Mouse (Mus musculus) bone marrow, adult 2 months (tissue): ENCODE results near the gene Akna. TPM values are rescaled to one million over a fixed set of nuclear protein-coding genes. Genes with fewer than 3 reads are reported as not detected.
A peak's percentile ranks its signal among the peaks of the same experiment; 100 is the strongest.

Source experiments
- H3K27ac ChIP-seq: fragments of 200-500 bp; 2 replicates; pipeline ENCODE4 v1.5.1; 2012; ENCODE audit warnings: low read depth, mild to moderate bottlenecking, control low read depth, inconsistent platforms, low read length; ENCODE audit not compliant: control insufficient read depth, poor library complexity, insufficient read depth
- H3K4me1 ChIP-seq: fragments of 200-500 bp; 2 replicates; pipeline ENCODE4 v1.6.1; 2011; ENCODE audit warnings: low read length; ENCODE audit not compliant: control insufficient read depth, insufficient read depth
- H3K4me3 ChIP-seq: fragments of 200-500 bp; replicated peaks from 2 replicates; pipeline ENCODE3; 2011; ENCODE audit warnings: mild to moderate bottlenecking, low read depth, low read length, control low read depth; ENCODE audit not compliant: control insufficient read depth
- CTCF ChIP-seq: fragments of 200-500 bp; IDR thresholded peaks from 2 replicates; pipeline ENCODE4 v1.5.1; 2011; ENCODE audit warnings: low read length, control low read depth; ENCODE audit not compliant: control insufficient read depth, insufficient read depth
- POLR2A ChIP-seq: fragments of 200-500 bp; IDR thresholded peaks from 2 replicates; pipeline ENCODE4 v1.6.1; 2011; ENCODE audit warnings: low read depth, mild to moderate bottlenecking, control low read depth, low read length, borderline replicate concordance; ENCODE audit not compliant: control insufficient read depth
- WGBS: fragments of 180-500 bp; shearing (Covaris S2); methylation state at CpG from one replicate; pipeline ENCODE4 v1.1.7; 2018; 5-methylcytosine and 5-hydroxymethylcytosine counted together
- polyA plus RNA-seq: library from polyadenylated mRNA; stranded (reverse); fragments of >200 nt; gene quantifications from 2 replicates; pipeline ENCODE4 v1.2.4, GENCODE M21; 2011; ENCODE audit warnings: low replicate concordance; ENCODE audit not compliant: missing spikeins, insufficient read depth, insufficient read length

The Akna gene
- polyA plus RNA-seq, 1 experiment, result 61.0 TPM

DNA sequence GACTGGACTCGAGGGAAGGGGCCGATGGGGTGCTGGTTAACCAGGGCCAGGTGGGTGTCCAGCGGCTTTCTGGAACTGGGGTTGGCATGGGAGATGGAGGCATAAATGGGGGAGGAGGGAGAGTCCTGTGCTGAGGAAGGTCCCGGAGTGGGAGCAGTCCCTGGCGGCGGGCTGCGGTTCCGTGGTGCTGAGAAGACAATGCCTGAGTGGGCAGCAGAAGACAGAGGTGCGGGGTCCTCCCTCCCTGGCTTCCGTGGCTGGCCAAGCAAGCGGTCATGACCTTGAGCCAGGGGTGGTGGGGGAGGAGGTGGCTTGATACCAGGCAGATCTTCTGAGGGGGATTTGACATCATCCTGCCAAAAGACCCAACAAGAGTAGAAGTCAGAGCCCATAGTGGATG is 15.1 kb upstream of the Akna start:
- Histone ChIP-seq H3K27ac (no peak overlapping the region), H3K4me1 (no peaks in the 10 kb centered on the region), H3K4me3 (no peak overlapping the region)
- 90% methylated on average over 11 of the region's 11 CpGs for WGBS
- TF ChIP-seq POLR2A (no peak), CTCF (no peak)

DNA sequence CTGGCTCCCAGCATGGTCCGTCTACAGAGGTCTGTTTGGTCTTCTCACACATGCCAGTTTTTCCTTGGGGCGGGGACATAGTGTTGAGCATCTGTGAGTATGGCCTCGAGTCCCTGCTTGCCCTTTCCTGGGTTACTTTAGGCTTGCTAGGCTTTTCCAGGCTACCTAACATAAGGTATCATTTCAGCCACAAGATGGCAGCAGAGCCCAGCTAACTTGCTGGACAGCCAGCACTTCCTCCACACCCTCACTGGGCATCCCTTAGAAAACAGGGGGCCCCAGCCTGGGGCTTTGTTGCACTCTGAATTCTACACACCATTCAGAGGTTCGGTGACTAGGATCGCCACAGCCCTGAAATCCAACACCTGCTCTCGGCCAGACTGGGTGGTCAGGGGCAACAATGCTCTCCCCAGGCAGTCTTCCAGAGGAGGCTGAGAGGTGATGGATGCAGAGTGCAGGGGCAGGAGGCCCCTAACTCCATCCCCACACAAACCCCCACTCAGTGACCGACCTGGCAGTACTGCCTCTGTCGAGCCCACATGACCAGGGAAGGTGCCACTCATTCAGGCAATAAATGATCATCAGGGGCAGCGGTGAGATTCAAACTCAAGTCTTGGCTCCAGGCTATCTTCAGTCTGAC is 14.3 kb upstream of the Akna start:
- H3K4me1 ChIP-seq, result no peaks in the 10 kb centered on the region
- H3K27ac ChIP-seq, result no peak overlapping the region
- TF ChIP-seq CTCF, result peak; percentile 87
- no peak for TF ChIP-seq POLR2A
- 32% methylated on average over 9 of the region's 9 CpGs for WGBS
- no peak overlapping the region for H3K4me3 ChIP-seq

DNA sequence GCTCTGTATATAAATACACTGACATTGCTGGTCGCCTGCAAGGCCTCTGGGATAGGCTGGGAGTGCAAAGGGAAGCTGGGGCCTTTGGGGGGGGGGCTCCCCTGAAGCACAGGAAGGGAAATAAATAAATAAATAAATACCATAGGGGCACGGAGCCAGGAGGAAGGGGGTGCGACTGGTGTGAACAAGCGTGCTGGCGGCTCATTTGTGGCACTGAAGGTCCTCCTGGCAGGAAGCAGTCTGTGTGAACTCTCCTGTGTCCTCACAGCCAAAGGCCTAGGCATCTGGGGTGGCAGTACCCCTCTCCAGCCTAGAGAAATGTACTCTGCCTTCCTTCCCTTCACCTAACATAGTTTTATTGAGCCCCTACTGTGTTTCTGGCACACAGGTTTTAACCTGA is 11.8 kb upstream of the Akna start:
- 23% methylated on average over 5 of the region's 5 CpGs for WGBS
- TF ChIP-seq CTCF, result no peak
- no peak for TF ChIP-seq POLR2A
- no peak overlapping the region for H3K27ac ChIP-seq

DNA sequence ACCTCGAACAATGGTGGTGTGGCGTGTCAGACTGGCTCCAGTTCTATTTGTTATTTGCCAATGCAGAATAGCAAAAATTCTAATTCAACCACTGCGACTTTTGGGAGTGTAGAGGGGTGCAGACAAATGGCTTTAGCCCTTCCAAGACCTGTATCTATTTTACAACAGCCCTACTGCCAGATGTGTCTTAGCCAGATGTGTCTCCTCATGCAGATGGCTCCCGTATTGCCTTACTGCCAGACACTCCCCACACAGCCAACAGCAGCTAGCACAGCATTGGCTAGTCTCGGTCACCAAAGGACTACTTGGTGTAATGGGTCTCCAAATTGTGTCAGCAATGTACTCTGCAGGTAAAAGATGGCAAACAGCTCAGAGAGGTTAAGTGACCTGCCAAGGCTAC is 8.1 kb upstream of the Akna start:
- Histone ChIP-seq H3K4me1 (peaks cover 2% of the 10 kb centered on the region; the same call in 1 of the 2 replicates), H3K27ac (no peak overlapping the region), H3K4me3 (no peak overlapping the region)
- WGBS, result 77% methylated on average over 5 of the region's 5 CpGs
- TF ChIP-seq CTCF, result no peak

More for the DNA sequence above, 11.8 kb upstream of the Akna start:
- H3K4me1 ChIP-seq, result no peaks in the 10 kb centered on the region
- H3K4me3 ChIP-seq, result no peak overlapping the region

DNA sequence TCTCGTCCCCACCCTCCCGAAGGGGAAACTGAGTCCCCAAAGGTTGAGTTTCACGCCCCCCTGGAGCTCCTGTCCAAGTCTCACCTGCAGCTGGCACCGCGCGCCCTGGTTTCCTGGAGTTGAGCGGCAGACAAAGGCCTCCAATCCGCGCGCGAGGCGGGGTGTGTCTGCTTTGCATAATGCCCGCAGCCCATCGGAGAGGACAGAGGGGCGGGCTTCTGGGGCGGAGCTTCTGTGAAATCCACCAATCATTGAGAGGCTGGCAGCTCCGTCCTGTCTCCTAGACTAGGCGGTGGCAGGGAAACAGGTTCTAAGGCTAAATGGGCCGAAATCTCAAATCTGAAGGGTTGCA is 7.4 kb upstream of the Akna start:
- Histone ChIP-seq H3K4me3 (peak overlapping the region; percentile 77), H3K27ac (peak overlapping the region; percentile 59), H3K4me1 (peaks cover 7% of the 10 kb centered on the region)
- no peak for TF ChIP-seq CTCF
- TF ChIP-seq POLR2A, result peak; percentile 60; the same call in 1 of the 2 replicates
- under 1% methylated on average over 19 of the region's 19 CpGs for WGBS

DNA sequence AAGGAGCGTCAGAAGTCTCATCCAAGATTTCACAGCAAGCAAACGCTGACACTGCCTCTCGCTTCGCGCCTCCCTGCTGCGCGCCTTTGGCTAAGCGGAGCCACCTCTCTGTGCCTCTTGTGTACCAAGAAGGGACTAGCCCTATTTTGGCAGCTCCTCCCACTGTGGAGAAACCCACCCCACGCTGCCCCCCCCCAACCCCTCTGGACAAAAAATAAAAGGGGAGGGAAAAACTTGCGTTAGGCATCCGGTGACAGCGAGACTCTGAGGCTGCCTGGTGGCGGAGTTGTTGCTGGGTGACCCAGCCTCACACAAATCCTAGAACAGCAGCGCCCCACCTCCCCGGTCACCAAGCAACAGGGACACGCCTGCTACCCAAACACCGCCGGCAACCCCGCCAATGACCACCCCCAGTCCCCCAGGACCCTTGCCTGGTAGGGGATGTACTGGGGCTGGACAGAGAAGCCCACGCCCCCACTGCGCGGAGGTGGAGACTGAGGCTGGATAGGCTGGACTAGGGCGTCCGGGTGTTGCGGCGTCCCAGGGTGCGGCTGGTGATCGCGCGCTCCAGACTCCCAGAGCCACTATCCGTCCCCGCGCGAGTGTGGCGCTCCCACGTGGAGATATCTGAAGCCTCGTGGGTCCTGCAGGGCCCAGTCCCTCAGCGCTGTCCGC is 6.9 kb upstream of the Akna start:
- H3K4me1 ChIP-seq, result peaks cover 7% of the 10 kb centered on the region
- TF ChIP-seq CTCF, result no peak
- TF ChIP-seq POLR2A, result peak; percentile 52; the same call in 1 of the 2 replicates
- WGBS, result under 1% methylated on average over 39 of the region's 39 CpGs
- peak overlapping the region; percentile 59 for H3K27ac ChIP-seq
- peak overlapping the region; percentile 77 for H3K4me3 ChIP-seq

DNA sequence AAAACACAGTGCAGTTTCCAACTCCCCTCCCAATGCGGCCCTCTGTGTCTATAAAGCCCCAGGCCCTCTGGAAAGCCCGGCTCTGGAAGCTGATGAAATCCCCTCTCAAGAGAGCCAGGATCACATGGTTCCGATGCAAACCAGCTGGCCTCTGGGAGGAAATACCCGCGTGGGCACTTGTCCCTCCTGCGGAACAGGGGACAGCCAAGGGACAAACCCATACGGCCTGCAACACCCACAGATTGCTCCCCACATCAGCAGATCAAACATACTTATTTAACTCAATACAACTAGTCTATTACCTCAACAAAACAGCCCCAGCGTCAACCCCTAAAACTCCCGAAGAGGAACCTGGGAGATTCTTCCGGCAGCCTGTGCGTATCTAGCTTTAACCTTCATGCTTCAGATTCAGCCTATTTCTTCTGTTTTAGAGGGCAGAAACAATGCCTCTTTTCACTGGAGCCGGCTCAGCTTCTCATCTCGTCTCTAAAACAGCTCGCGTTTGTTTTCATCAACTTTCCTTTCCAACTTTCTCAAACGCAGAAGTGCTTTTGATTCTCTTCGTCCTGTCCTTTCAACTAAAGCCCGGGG is 6.3 kb upstream of the Akna start:
- Histone ChIP-seq H3K4me1 (peaks cover 9% of the 10 kb centered on the region), H3K4me3 (peak overlapping the region; percentile 77), H3K27ac (peak overlapping the region; percentile 6)
- WGBS, result 2% methylated on average over 18 of the region's 18 CpGs
- TF ChIP-seq POLR2A, result no peak
- TF ChIP-seq CTCF, result no peak

DNA sequence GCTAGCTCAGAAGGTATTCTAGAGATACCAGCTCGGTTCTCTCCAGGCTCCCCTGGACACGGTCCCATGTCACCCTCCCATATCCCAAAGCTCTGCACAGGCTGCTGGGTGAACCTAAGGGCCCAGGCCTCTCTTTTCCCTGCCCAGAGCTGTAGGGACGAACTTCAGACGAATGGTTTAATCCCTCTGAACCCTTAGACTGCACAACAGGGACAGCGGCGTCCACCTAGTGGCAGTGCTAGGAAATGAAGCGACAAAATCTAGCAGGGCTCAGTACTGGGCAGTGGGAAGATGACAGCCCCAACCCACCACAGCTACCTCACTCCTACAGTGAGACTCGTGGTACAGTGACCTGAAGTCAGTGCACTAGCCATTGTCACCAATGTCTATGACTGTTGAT is 5.5 kb upstream of the Akna start:
- TF ChIP-seq POLR2A (no peak), CTCF (peak; percentile 90)
- no peak overlapping the region for H3K27ac ChIP-seq
- 10% methylated on average over 8 of the region's 8 CpGs for WGBS
- peaks cover 11% of the 10 kb centered on the region for H3K4me1 ChIP-seq
- peak overlapping the region; percentile 44 for H3K4me3 ChIP-seq

DNA sequence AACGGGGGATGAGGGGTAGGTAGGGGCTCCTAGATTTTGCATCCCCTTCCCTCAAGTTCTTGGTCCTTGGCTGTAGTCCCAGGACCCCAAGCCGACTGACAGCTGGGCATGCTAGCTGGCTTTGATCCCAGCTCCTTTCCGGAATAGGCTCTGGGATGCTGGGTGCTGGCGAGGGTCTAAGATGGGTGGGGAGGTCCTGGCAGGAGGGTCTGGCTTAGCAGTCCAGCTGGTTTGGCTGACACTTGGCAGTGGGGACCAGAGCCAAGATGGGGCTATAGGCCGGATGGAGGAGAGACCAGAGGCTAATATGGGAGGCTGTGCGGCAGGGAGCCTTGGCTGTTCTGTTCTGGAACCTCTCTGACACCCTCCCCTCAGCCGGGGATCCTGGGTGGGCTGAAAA is 5.1 kb upstream of the Akna start:
- TF ChIP-seq POLR2A (no peak), CTCF (no peak)
- Histone ChIP-seq H3K4me1 (peaks cover 13% of the 10 kb centered on the region), H3K27ac (no peak overlapping the region), H3K4me3 (no peak overlapping the region)
- WGBS, result 76% methylated on average over 7 of the region's 7 CpGs
